Mouse (Mus musculus) limb, embryonic 10.5 days (tissue): ENCODE results near the gene Pou6f1. TPM values are rescaled to one million over a fixed set of nuclear protein-coding genes. Genes with fewer than 3 reads are reported as not detected.
"Not testable (repeated sequence)": the region's sequence is repeated elsewhere in the genome, so short reads cannot be mapped to it uniquely, and the experiment has no call there.

Experiments used
- DNase-seq: peaks from one replicate; pipeline ENCODE4 v3.0.0-alpha.2; 2017; ENCODE audit warnings: low spot score
- H3K27ac ChIP-seq: fragments of 300-500 bp; sonication (generic); 2 replicates; pipeline ENCODE4 v1.5.1; 2016; ENCODE audit warnings: mild to moderate bottlenecking
- H3K27me3 ChIP-seq: fragments of 300-500 bp; sonication (generic); 2 replicates; pipeline ENCODE4 v1.6.1; 2016; ENCODE audit warnings: low read depth, mild to moderate bottlenecking; ENCODE audit not compliant: poor library complexity, severe bottlenecking
- H3K36me3 ChIP-seq: fragments of 300-500 bp; sonication (generic); 2 replicates; pipeline ENCODE4 v1.6.1; 2016; ENCODE audit warnings: mild to moderate bottlenecking, moderate library complexity
- H3K4me1 ChIP-seq: fragments of 300-500 bp; sonication (generic); 2 replicates; pipeline ENCODE4 v1.6.1; 2016
- H3K4me3 ChIP-seq: fragments of 300-500 bp; sonication (generic); 2 replicates; pipeline ENCODE4 v1.5.1; 2016; ENCODE audit warnings: mild to moderate bottlenecking, moderate library complexity
- H3K9me3 ChIP-seq: fragments of 300-500 bp; sonication (generic); replicated peaks from 2 replicates; pipeline ENCODE4 v1.6.1; 2016; ENCODE audit warnings: mild to moderate bottlenecking
- WGBS: fragments of 180-500 bp; shearing (Covaris S2); methylation state at CpG from one replicate; pipeline ENCODE4 v1.1.7; 2016; 5-methylcytosine and 5-hydroxymethylcytosine counted together
- polyA plus RNA-seq: library from polyadenylated mRNA; unstranded; fragments of >200 nt; fragmentation: Nextera tagmentation; extraction: Ambion mirVana; gene quantifications from 2 replicates; pipeline ENCODE4 v1.2.1, GENCODE M21; 2016

Gene Pou6f1
- polyA plus RNA-seq, 1 experiment from 2014 or later = 2.9 TPM

DNA sequence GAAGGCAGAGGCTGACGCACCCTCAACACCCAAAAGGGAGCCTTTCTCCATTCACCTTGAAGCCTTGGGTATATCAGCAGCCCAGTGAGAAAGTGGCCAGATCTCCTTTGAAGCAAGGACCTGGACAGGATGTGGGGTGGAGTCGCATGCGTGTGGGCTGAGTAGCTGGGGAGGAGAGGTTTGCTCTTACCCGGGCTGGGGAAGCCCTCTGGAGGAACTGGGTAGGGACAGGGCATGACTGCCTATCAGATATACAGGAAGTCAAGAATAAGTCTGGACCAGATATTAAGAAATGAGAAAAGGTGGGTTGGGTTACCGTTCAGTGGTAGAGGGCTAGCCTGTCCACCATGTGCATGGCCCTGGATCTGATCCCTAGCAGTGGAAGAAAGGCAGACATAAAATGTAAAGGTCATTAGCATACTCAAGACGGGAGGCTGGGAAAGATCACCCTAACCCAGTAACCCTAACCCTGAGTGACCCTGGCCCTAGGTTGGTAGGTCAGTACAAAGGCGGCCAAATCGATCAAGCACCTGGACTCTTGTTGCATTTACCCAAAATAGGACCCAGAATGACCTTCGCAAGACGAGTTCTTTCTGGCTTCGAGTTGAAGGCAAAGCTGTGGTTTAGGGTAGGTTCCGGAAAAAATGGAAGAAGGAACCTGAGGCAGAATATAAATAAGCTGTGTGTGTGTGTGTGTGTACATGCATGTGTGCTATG lies 31.8 kb upstream of the Pou6f1 start:
- 84% methylated on average over 12 of the region's 12 CpGs for WGBS
- Histone ChIP-seq H3K27ac (no peak overlapping the region), H3K27me3 (peaks cover 42% of the 10 kb centered on the region), H3K4me3 (no peak overlapping the region), H3K9me3 (no peaks in the 10 kb centered on the region), H3K36me3 (no peaks in the 10 kb centered on the region), H3K4me1 (peaks cover 16% of the 10 kb centered on the region)
- DNase-seq = no peak

GRCm38 (mm10) chr15:100630126-100630525 lies 30.3 kb upstream of the Pou6f1 start:
- 81% methylated on average over 3 of the region's 3 CpGs for WGBS
- H3K36me3 ChIP-seq = no peaks in the 10 kb centered on the region
- no peak for DNase-seq

GRCm38 (mm10) chr15:100628797-100629196 lies 29.0 kb upstream of the Pou6f1 start:
- peaks cover 19% of the 10 kb centered on the region for H3K4me1 ChIP-seq
- DNase-seq = no peak
- H3K27me3 ChIP-seq = peaks cover 14% of the 10 kb centered on the region
- H3K9me3 ChIP-seq = no peaks in the 10 kb centered on the region
- H3K27ac ChIP-seq = no peak overlapping the region
- 51% methylated on average over 7 of the region's 7 CpGs for WGBS
- H3K4me3 ChIP-seq = no peak overlapping the region
- H3K36me3 ChIP-seq = no peaks in the 10 kb centered on the region

More at GRCm38 (mm10) chr15:100630126-100630525, 30.3 kb upstream of the Pou6f1 start:
- no peak overlapping the region for H3K27ac ChIP-seq
- H3K4me1 ChIP-seq = peaks cover 16% of the 10 kb centered on the region
- H3K27me3 ChIP-seq = peaks cover 27% of the 10 kb centered on the region
- no peaks in the 10 kb centered on the region for H3K9me3 ChIP-seq
- no peak overlapping the region for H3K4me3 ChIP-seq

DNA sequence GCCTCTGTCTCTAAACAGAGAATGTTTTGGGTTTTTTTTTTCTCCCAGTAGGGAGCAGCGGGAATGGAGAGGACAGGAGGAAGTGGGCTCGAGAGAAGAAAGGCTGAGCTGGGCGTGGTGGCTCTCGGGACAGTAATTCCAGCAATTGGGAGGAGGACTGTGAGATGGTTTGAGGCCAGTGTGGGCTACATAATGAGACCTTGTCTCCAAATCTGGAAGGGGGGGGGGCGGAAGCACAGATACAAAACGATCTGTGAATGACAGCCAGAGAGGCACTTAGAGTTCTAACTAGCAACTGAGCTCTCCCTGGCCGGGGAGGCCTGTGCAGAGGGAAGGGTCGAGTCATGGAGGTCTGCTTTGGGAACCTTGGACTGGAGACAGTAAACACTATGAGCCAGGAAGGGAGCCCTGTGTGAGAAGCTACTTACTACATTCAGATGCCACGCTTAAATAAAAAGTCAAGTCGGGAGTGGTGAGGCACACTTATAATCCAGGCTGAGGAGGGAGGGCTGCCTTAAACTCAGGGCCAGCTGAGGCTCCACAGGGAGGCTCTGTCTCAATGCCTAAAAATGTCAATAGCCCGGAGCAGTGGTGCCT lies 28.1 kb upstream of the Pou6f1 start:
- H3K27me3 ChIP-seq = peaks cover 5% of the 10 kb centered on the region; the same call in 1 of the 2 replicates
- no peaks in the 10 kb centered on the region for H3K9me3 ChIP-seq
- DNase-seq = no peak
- H3K27ac ChIP-seq = no peak overlapping the region
- no peak overlapping the region for H3K4me3 ChIP-seq
- peaks cover 19% of the 10 kb centered on the region for H3K4me1 ChIP-seq
- H3K36me3 ChIP-seq = no peaks in the 10 kb centered on the region
- WGBS = 11% methylated on average over 11 of the region's 11 CpGs

DNA sequence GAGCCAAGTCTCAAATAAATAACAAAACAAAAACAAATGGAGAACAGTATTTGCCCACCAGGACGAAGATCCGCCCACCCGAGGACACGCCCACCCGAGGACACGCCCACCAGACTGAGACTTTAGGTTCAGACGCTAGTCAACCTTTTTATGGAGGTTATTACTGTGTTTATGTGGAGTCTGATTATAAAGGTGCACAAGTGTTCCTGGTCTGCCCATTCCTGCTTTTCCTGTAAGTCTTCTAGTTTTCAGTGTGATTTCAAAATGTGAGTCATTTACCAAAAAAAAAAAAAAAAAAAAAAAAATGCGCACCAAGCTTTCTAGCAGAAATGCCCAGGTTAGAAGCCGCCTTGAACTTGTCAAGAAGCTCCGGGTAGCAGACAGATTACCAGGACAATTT lies 27.5 kb upstream of the Pou6f1 start:
- no peaks in the 10 kb centered on the region for H3K27me3 ChIP-seq
- no peaks in the 10 kb centered on the region for H3K36me3 ChIP-seq
- no peak overlapping the region for H3K27ac ChIP-seq
- H3K9me3 ChIP-seq = no peaks in the 10 kb centered on the region
- H3K4me3 ChIP-seq = no peak overlapping the region
- H3K4me1 ChIP-seq = peaks cover 19% of the 10 kb centered on the region
- WGBS = 13% methylated on average over 10 of the region's 10 CpGs
- no peak for DNase-seq

DNA sequence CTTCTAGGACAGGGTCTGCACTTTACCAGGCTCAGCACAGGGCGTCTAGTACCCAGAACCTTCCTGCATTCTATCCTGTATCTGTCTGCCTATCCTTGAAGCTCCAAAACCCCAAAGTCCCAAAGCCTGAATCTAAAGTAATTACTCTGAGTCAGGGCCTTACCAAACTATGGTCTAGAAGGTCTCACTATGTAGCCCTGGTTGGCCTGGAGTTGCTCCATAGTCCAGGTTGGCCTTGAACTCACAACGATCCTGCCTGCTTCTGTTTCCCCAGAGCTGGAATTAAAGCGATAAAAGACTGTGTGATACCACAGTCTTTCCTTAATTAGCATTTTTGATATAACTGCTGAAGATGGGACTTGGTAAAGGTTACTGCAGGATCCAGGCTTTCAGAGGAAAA lies 24.7 kb upstream of the Pou6f1 start:
- H3K36me3 ChIP-seq = peaks cover 16% of the 10 kb centered on the region
- H3K4me3 ChIP-seq = no peak overlapping the region
- H3K27ac ChIP-seq = no peak overlapping the region
- H3K27me3 ChIP-seq = no peaks in the 10 kb centered on the region
- peaks cover 19% of the 10 kb centered on the region for H3K4me1 ChIP-seq
- WGBS = 88% methylated on average over 3 of the region's 3 CpGs
- no peaks in the 10 kb centered on the region for H3K9me3 ChIP-seq
- DNase-seq = no peak

DNA sequence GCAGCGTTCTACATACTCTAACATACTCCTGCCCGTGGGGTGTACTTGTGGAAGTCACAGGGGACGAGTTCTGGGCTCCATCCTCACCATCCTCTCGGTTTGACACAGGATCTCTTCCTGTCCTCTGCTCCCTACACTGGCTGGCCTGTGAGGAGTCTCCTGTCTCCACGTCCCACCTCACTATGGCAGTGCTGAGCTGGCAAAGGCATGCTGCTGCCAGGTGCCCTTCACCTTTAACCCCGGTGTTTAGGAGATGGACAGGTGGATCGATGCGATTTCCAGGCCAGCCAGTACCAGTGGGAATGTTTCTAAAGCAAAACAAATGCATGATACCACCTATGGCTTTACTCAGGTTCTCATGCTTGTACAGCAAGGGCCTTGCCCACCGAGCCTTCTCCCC lies 24.0 kb upstream of the Pou6f1 start:
- H3K9me3 ChIP-seq = no peaks in the 10 kb centered on the region
- no peaks in the 10 kb centered on the region for H3K27me3 ChIP-seq
- peaks cover 23% of the 10 kb centered on the region for H3K36me3 ChIP-seq
- no peak for DNase-seq
- H3K4me1 ChIP-seq = peaks cover 19% of the 10 kb centered on the region
- H3K27ac ChIP-seq = no peak overlapping the region
- H3K4me3 ChIP-seq = no peak overlapping the region
- WGBS = 84% methylated on average over 9 of the region's 9 CpGs

- Histone ChIP-seq H3K9me3 (no peaks in the 10 kb centered on the region), H3K4me1 (peaks cover 9% of the 10 kb centered on the region; the same call in 1 of the 2 replicates), H3K36me3 (peaks cover 37% of the 10 kb centered on the region), H3K4me3 (no peak overlapping the region), H3K27ac (no peak overlapping the region), H3K27me3 (no peaks in the 10 kb centered on the region)
- 88% methylated on average over 7 of the region's 7 CpGs for WGBS
- DNase-seq = no peak
Observed at GRCm38 (mm10) chr15:100622164-100622563, 22.4 kb upstream of the Pou6f1 start.

DNA sequence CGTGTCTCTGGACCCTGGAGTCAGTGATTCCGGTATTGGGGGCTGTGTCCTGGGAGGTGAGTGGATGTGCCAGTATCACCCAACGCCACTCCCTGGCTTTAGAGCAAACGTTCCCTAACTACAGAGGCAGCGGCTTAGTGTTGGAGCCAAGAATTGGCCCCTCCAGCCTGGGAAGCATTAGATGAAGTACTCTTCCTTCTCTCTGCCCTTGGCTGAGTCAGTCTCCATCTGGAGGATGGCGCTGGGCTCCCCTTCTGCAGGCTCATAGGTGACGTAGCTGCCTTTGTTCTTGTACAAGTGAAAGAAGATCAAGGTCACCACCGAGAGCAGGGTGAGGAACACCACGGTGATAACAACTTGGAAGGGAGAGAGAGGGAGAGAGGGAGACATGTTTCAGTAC lies 21.9 kb upstream of the Pou6f1 start:
- H3K4me3 ChIP-seq, DNase-seq, H3K27me3 ChIP-seq, H3K27ac ChIP-seq, H3K9me3 ChIP-seq: not testable (repeated sequence)
- H3K4me1 ChIP-seq = peaks cover 13% of the 10 kb centered on the region
- peaks cover 41% of the 10 kb centered on the region for H3K36me3 ChIP-seq
- 74% methylated on average over 9 of the region's 9 CpGs for WGBS

GRCm38 (mm10) chr15:100619200-100619599 lies 19.4 kb upstream of the Pou6f1 start:
- Histone ChIP-seq H3K4me1 (peaks cover 15% of the 10 kb centered on the region), H3K9me3 (no peaks in the 10 kb centered on the region), H3K27me3 (peaks cover 5% of the 10 kb centered on the region), H3K36me3 (peaks cover 41% of the 10 kb centered on the region), H3K27ac (no peak overlapping the region), H3K4me3 (no peak overlapping the region)
- no peak for DNase-seq
- WGBS = 92% methylated on average over 7 of the region's 7 CpGs

DNA sequence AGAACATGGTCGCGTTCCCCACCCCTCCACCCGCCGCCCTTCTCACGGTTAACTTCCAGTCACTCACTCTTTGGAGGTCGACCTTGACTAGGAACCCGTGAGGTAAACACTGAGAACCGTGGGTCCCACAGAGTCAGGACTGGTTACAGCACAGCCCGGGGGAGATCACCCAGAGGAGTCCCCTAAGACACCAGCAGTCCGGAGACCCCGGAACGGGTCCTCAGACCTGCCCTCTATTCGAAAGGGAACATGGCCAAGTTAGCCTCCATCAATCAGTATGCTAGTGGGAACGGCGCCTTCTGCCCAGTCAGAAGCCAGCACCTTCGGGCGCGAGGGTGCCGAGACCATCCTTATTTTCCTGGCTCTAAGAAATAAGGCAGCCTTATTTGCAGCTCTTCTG lies 16.4 kb upstream of the Pou6f1 start:
- H3K4me3 ChIP-seq = peak overlapping the region; percentile 97
- H3K36me3 ChIP-seq = peaks cover 41% of the 10 kb centered on the region
- under 1% methylated on average over 19 of the region's 19 CpGs for WGBS
- peaks cover 17% of the 10 kb centered on the region for H3K27me3 ChIP-seq
- peak overlapping the region; percentile 97 for H3K27ac ChIP-seq
- no peak for DNase-seq
- no peaks in the 10 kb centered on the region for H3K9me3 ChIP-seq
- H3K4me1 ChIP-seq = peaks cover 23% of the 10 kb centered on the region

GRCm38 (mm10) chr15:100615825-100616220 lies 16.0 kb upstream of the Pou6f1 start:
- H3K27me3 ChIP-seq = peaks cover 17% of the 10 kb centered on the region
- peak overlapping the region; percentile 97 for H3K27ac ChIP-seq
- H3K9me3 ChIP-seq = no peaks in the 10 kb centered on the region
- H3K36me3 ChIP-seq = peaks cover 39% of the 10 kb centered on the region
- H3K4me1 ChIP-seq = peaks cover 23% of the 10 kb centered on the region
- H3K4me3 ChIP-seq = peak overlapping the region; percentile 97
- 1% methylated on average over 43 of the region's 43 CpGs for WGBS
- DNase-seq = peak; percentile 93

DNA sequence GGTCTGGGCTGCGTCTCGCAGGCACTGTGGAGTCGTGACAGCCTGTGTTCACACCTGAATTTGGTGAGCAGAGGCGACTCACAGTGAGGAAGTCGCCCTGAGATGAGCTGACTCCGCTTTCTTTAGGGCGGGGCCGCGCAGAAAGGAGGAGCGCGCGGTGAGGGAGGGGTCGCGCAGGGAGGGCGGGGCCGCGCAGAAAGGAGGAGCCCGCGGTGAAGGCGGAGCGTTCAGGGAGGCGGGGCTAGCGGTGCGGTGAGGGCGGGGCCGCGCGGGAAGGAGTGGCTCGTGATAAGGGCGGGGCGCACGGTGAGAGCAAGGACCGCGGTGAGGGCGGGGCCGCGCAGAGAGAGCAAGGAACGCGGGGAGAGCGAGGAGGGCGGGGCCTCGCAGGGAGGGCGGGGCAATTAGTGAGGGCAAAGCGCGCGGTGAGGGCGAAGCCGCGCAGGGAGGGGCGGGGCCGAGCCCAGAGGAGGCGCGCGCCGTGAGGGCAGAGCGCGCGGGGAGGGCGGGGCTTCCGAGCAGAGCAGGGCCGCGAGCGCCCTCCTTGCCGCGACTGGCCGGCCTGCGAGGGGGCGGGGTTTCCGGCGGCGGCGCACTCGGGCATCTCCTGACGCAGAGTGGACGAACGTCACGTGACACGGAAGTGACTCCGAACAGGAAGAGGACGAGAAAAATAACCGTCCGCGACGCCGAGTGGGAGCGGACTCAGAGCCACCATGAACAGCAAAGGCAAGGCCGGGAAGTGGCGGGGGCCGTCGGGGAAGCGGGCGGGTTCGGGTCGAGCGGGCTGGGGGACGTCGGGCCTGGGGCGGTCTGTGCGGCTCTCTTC lies 15.4 kb upstream of the Pou6f1 start, which contains the start of gene Dazap2:
Gene Dazap2 (plus strand): TSS at position 354 of the 829 bp plus-strand sequence.
- H3K27ac ChIP-seq = peak within 1 kb of the TSS; percentile 97
- WGBS = under 1% methylated on average over 99 of the region's 99 CpGs
- peaks cover 33% of the 10 kb centered on the region for H3K36me3 ChIP-seq

More for the DNA sequence above, 15.4 kb upstream of the Pou6f1 start, which contains the start of gene Dazap2:
- Histone ChIP-seq H3K4me1 (peaks cover 23% of the 10 kb centered on the region), H3K4me3 (peak within 1 kb of the TSS; percentile 97), H3K27me3 (peaks cover 17% of the 10 kb centered on the region), H3K9me3 (no peaks in the 10 kb centered on the region)
- DNase-seq = peak; percentile 99
